Mouse (Mus musculus) olfactory bulb, adult 2 months (tissue): ENCODE data around the gene Pde3b. TPM values are rescaled to one million over a fixed set of nuclear protein-coding genes. Genes with fewer than 3 reads are reported as not detected.

ENCODE experiments used
- H3K27ac ChIP-seq: fragments of 200-500 bp; 2 replicates; pipeline ENCODE4 v1.5.1; 2012; ENCODE audit warnings: low read depth, low read length; ENCODE audit not compliant: insufficient read depth
- H3K4me1 ChIP-seq: fragments of 200-500 bp; 2 replicates; pipeline ENCODE4 v1.6.1; 2012; ENCODE audit warnings: low read length; ENCODE audit not compliant: control insufficient read depth, insufficient read depth
- H3K4me3 ChIP-seq: fragments of 200-500 bp; 2 replicates; pipeline ENCODE4 v1.5.1; 2012; ENCODE audit warnings: mild to moderate bottlenecking, low read depth, low read length, moderate library complexity; ENCODE audit not compliant: insufficient read depth
- CTCF ChIP-seq: fragments of 200-500 bp; IDR thresholded peaks from 2 replicates; pipeline ENCODE4 v1.5.1; 2012; ENCODE audit warnings: low read depth, mild to moderate bottlenecking, low read length, moderate library complexity; ENCODE audit not compliant: insufficient read depth
- POLR2A ChIP-seq: fragments of 200-500 bp; IDR thresholded peaks from 2 replicates; pipeline ENCODE4 v1.6.1; 2012; ENCODE audit warnings: mild to moderate bottlenecking, low read depth, low read length, moderate library complexity; ENCODE audit not compliant: insufficient read depth
- WGBS: fragments of 180-500 bp; shearing (Covaris S2); methylation state at CpG from one replicate; pipeline ENCODE4 v1.1.7; 2018; 5-methylcytosine and 5-hydroxymethylcytosine counted together
- polyA plus RNA-seq: library from polyadenylated mRNA; stranded (reverse); fragments of >200 nt; gene quantifications from 2 replicates; pipeline ENCODE4 v1.2.4, GENCODE M21; 2012; ENCODE audit warnings: low replicate concordance; ENCODE audit not compliant: missing spikeins, insufficient read depth, insufficient read length

Pde3b gene
- polyA plus RNA-seq, 1 experiment: not detected

GRCm38 (mm10) chr7:114577665-114578064 lies 162.6 kb downstream of the Pde3b start:
- TF ChIP-seq CTCF (no peak), POLR2A (no peak)
- no peaks in the 10 kb centered on the region for H3K4me1 ChIP-seq
- WGBS: 81% methylated on average over 1 of the region's 1 CpGs
- H3K27ac ChIP-seq: no peak overlapping the region
- no peak overlapping the region for H3K4me3 ChIP-seq

- Histone ChIP-seq H3K27ac (no peak overlapping the region), H3K4me1 (no peaks in the 10 kb centered on the region), H3K4me3 (no peak overlapping the region)
- no peak for TF ChIP-seq POLR2A
- no peak for TF ChIP-seq CTCF
- 1% methylated on average over 4 of the region's 4 CpGs for WGBS
These were observed 165.3 kb downstream of the Pde3b start for GRCm38 (mm10) chr7:114580426-114580825.

DNA sequence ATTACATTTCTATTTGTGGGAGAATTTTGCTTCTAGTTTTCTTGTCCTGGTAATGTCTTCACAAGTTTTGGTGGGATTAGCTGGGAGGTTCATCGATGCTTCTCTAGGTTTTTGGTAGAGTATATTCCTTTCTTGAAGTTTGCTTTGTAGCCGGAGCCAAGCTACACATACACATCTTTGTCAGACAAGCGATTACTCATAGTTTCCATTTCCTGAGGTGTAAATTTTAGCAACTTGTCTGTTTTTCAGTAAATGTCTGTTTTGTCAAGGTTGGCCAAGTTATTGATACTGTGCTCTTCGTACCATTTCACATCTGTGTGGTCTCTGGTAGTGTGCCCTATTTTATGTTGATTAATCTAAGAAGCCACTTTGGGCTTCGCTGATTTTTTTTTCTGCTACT lies 166.1 kb downstream of the Pde3b start:
- TF ChIP-seq CTCF (no peak), POLR2A (no peak)
- WGBS: 90% methylated on average over 5 of the region's 5 CpGs
- Histone ChIP-seq H3K4me3 (no peak overlapping the region), H3K27ac (no peak overlapping the region), H3K4me1 (no peaks in the 10 kb centered on the region)

DNA sequence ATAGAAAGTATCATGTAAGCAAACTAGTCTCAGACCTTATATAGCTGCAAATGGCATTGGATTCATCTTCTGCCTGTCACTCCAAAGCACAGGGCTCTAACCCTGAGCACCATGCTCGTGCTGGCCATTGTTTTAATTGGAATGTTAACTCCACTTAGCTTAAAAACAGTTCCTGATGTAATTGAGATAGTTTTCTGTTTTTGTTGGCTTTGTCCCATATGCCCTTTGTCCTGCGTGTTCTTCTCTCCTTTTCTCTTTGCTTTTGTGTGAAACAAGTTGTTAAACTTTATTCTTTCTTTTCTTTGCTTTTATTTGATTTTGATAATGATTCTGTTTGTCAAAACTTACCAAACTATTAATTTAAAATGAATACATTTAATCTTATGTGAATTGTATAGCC lies 167.4 kb downstream of the Pde3b start:
- TF ChIP-seq POLR2A (no peak), CTCF (no peak)
- H3K27ac ChIP-seq: no peak overlapping the region
- H3K4me3 ChIP-seq: no peak overlapping the region
- WGBS: 67% methylated on average over 2 of the region's 2 CpGs
- no peaks in the 10 kb centered on the region for H3K4me1 ChIP-seq

Other genes starting within 250 kb of the Pde3b start
- gene Copb1, start 160.6 kb upstream of the Pde3b start, polyA plus RNA-seq: not detected in 2 replicates
- not detected in 2 replicates for gene Psma1, start 139.2 kb upstream of the Pde3b start, polyA plus RNA-seq
- not detected in 2 replicates for gene Cyp2r1, start 147.7 kb downstream of the Pde3b start, polyA plus RNA-seq
- gene Calca, start 221.1 kb downstream of the Pde3b start, polyA plus RNA-seq: not detected in 2 replicates